Mouse (Mus musculus) heart, postnatal 10 days (tissue): ENCODE results near the gene Vps16. TPM values are rescaled to one million over a fixed set of nuclear protein-coding genes. Genes with fewer than 3 reads are reported as not detected.

ENCODE experiments used
- DNase-seq, 2 experiments: peaks; one replicate each; pipeline ENCODE4 v3.0.0; 2021
- intact Hi-C: fragments of 180-260 bp; cut with DNase I; formaldehyde crosslinking; loops from one replicate; pipeline ENCODE4 v1.15.1; 2025
- total RNA-seq, 2 experiments: library from RNA; stranded (reverse); gene quantifications; 2 replicates each; pipeline ENCODE4 v1.2.3; 2021

The Vps16 gene
- total RNA-seq, 2 experiments from 2014 or later = 30.9 to 32.6 TPM

- intact Hi-C loops = no loop called here
Observed at GRCm38 (mm10) chr2:130421781-130422620, 2.1 kb upstream of the Vps16 start.

GRCm38 (mm10) chr2:130423397-130424125 lies 578 bp upstream of the Vps16 start:
- intact Hi-C loops = no loop called here

More at GRCm38 (mm10) chr2:130421781-130422620, 2.1 kb upstream of the Vps16 start:
- DNase-seq = no peak

GRCm38 (mm10) chr2:130425112-130425511 lies 973 bp downstream of the Vps16 start:
- DNase-seq = peak; percentile 21 to 33
- intact Hi-C loops = no loop called here

More at GRCm38 (mm10) chr2:130423397-130424125, 578 bp upstream of the Vps16 start:
- peak; percentile 82 to 85 for DNase-seq

GRCm38 (mm10) chr2:130429851-130430250 lies 5.7 kb downstream of the Vps16 start:
- DNase-seq = no peak

GRCm38 (mm10) chr2:130430484-130430883 lies 6.3 kb downstream of the Vps16 start:
- intact Hi-C loops = loop anchor here (5.0 kb wide), 1 partner anchor 97 kb away; no protein-coding TSS in a partner anchor

More at GRCm38 (mm10) chr2:130429851-130430250, 5.7 kb downstream of the Vps16 start:
- intact Hi-C loops = loop anchor here (5.0 kb wide), 1 partner anchor 97 kb away; no protein-coding TSS in a partner anchor

GRCm38 (mm10) chr2:130432157-130432556 lies 8.0 kb downstream of the Vps16 start:
- intact Hi-C loops = loop anchor here (5.0 kb wide), 1 partner anchor 95 kb away; no protein-coding TSS in a partner anchor
- DNase-seq = no peak

More at GRCm38 (mm10) chr2:130430484-130430883, 6.3 kb downstream of the Vps16 start:
- no peak for DNase-seq

- DNase-seq = peak; percentile 58 to 72
- intact Hi-C loops = loop anchor here (5.0 kb wide), 1 partner anchor 94 kb away; no protein-coding TSS in a partner anchor
Observed at GRCm38 (mm10) chr2:130433152-130433551, 9.0 kb downstream of the Vps16 start.

- intact Hi-C loops = no loop called here
- no peak for DNase-seq
Observed at GRCm38 (mm10) chr2:130436769-130437168, 12.6 kb downstream of the Vps16 start.

GRCm38 (mm10) chr2:130438861-130439260 lies 14.7 kb downstream of the Vps16 start:
- intact Hi-C loops = no loop called here
- DNase-seq = peak in 1 of 2 experiments; percentile 29

- intact Hi-C loops = no loop called here
- no peak for DNase-seq
Observed at GRCm38 (mm10) chr2:130439840-130440480, 15.8 kb downstream of the Vps16 start.

- no peak for DNase-seq
- intact Hi-C loops = no loop called here
Observed at GRCm38 (mm10) chr2:130442162-130442561, 18.0 kb downstream of the Vps16 start.

- intact Hi-C loops = no loop called here
- no peak for DNase-seq
Observed at GRCm38 (mm10) chr2:130448449-130448848, 24.3 kb downstream of the Vps16 start.

GRCm38 (mm10) chr2:130449021-130449793 lies 25.1 kb downstream of the Vps16 start:
- peak; percentile 22 to 33 for DNase-seq
- intact Hi-C loops = no loop called here

GRCm38 (mm10) chr2:130449794-130450433 lies 25.8 kb downstream of the Vps16 start, which contains the start of gene Ptpra:
TSS of gene Ptpra (plus strand) at chr2:130450278.
- intact Hi-C loops = loop anchor here (2.0 to 5.0 kb wide), 2 partner anchors 27 to 42 kb away; no protein-coding TSS in a partner anchor
- peak; percentile 95 to 96 for DNase-seq

GRCm38 (mm10) chr2:130450434-130450796 lies 26.3 kb downstream of the Vps16 start:
- intact Hi-C loops = loop anchor here (2.0 to 5.0 kb wide), 2 partner anchors 26 to 42 kb away; no protein-coding TSS in a partner anchor
- peak in 1 of 2 experiments; percentile 82 for DNase-seq

GRCm38 (mm10) chr2:130451086-130451726 lies 27.1 kb downstream of the Vps16 start:
- no peak for DNase-seq
- intact Hi-C loops = loop anchor here (2.0 to 5.0 kb wide), 2 partner anchors 26 to 41 kb away; no protein-coding TSS in a partner anchor

GRCm38 (mm10) chr2:130451727-130452090 lies 27.6 kb downstream of the Vps16 start:
- DNase-seq = no peak
- intact Hi-C loops = loop anchor here (2.0 to 5.0 kb wide), 2 partner anchors 25 to 41 kb away; no protein-coding TSS in a partner anchor

- intact Hi-C loops = loop anchor here (5.0 kb wide), 1 partner anchor 40 kb away; no protein-coding TSS in a partner anchor
- DNase-seq = no peak
Observed at GRCm38 (mm10) chr2:130452266-130452665, 28.1 kb downstream of the Vps16 start.
